Mouse (Mus musculus) olfactory bulb, adult 2 months (tissue): ENCODE measurements around the gene Mbtps1.

ENCODE experiments used
- CTCF ChIP-seq: fragments of 200-500 bp; IDR thresholded peaks from 2 replicates; pipeline ENCODE4 v1.5.1; 2012; ENCODE audit warnings: low read depth, mild to moderate bottlenecking, low read length, moderate library complexity; ENCODE audit not compliant: insufficient read depth
- POLR2A ChIP-seq: fragments of 200-500 bp; IDR thresholded peaks from 2 replicates; pipeline ENCODE4 v1.6.1; 2012; ENCODE audit warnings: mild to moderate bottlenecking, low read depth, low read length, moderate library complexity; ENCODE audit not compliant: insufficient read depth

GRCm38 (mm10) chr8:119459724-119460123, 98.8 kb downstream of the Mbtps1 start:
- no peak for TF ChIP-seq POLR2A
- TF ChIP-seq CTCF: no peak
